Mouse (Mus musculus) gastrocnemius, adult 2 months (tissue): ENCODE data around the gene 4930539E08Rik. TPM values are rescaled to one million over a fixed set of nuclear protein-coding genes. Genes with fewer than 3 reads are reported as not detected.

Source experiments
- DNase-seq: peaks from one replicate; pipeline ENCODE4 v3.0.0; 2022
- H3K27ac ChIP-seq: fragments of 200-600 bp; 2 replicates; pipeline ENCODE4 v1.8.1; 2022; ENCODE audit warnings: mild to moderate bottlenecking
- H3K4me3 ChIP-seq: fragments of 200-600 bp; 2 replicates; pipeline ENCODE4 v1.8.1; 2022; ENCODE audit warnings: mild to moderate bottlenecking, moderate library complexity
- CTCF ChIP-seq: fragments of 200-600 bp; IDR thresholded peaks from 2 replicates; pipeline ENCODE4 v1.8.1; 2022; ENCODE audit warnings: antibody characterized with exemption, mild to moderate bottlenecking, moderate library complexity
- intact Hi-C: fragments of 180-260 bp; cut with DNase I; formaldehyde crosslinking; loops from one replicate; pipeline ENCODE4 v1.15.1; 2025
- total RNA-seq, 2 experiments: library from RNA; stranded (reverse); gene quantifications; 2 replicates each; pipeline ENCODE4 v1.2.3; 2021

Gene 4930539E08Rik
- total RNA-seq, 2 experiments from 2014 or later = 0.10 TPM; not detected in 1

DNA sequence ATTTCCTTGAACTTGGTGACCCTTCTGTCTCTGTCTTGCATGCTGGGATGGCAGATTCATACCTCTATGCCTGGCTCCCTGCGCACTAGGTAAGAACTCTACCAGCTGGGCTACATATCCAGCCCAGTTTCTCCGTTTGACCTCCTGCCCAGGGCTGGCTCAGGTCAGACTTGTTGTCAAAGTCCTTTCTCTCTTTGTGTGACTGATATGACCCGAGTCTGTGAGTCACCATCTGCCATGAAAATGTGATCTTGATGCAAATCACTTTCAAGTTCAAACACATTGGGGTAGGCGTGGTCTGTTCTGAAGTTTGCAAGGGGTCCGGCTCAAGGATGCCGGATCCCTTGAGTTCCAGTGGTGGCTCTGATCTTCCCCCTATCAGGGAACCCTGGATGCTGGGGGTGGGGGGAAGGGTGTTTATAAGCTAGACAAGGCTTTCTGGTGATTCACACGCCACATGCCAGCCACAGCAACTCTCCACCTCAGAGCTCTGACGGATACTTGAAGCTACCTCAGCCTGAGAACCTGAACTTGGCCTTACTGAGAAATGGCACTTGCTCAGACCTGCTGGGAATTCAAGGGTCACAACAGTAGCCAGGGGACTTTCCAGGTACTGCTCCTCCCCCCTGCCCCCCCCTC, 10.0 kb upstream of the 4930539E08Rik start:
- no peak for TF ChIP-seq CTCF
- Histone ChIP-seq H3K27ac (no peak overlapping the region), H3K4me3 (no peak overlapping the region)
- DNase-seq = no peak
- intact Hi-C loops = loop anchor here (2.0 kb wide), 1 partner anchor 162 kb away; no protein-coding TSS in a partner anchor

DNA sequence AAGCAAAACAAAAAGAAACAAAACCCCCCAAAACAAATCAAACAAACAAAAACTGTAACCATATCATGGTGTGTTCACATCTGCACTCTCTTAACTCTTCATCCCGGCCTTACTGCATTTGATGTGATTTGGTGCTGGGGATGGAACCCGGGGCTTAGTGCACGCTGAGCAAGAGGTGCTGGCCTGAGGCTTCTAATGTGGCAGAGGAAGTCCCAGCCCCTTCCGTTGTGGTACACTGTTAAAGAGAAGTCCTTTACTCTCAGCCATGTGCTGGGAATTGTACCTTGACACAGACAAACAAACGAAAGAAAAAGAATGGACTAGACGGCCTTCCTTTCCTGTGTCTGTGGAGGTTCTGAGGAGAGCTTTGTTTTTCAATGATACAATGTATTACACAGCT, 7.0 kb upstream of the 4930539E08Rik start:
- no peak for DNase-seq
- Histone ChIP-seq H3K4me3 (no peak overlapping the region), H3K27ac (no peak overlapping the region)
- TF ChIP-seq CTCF = no peak
- intact Hi-C loops = no loop called here

DNA sequence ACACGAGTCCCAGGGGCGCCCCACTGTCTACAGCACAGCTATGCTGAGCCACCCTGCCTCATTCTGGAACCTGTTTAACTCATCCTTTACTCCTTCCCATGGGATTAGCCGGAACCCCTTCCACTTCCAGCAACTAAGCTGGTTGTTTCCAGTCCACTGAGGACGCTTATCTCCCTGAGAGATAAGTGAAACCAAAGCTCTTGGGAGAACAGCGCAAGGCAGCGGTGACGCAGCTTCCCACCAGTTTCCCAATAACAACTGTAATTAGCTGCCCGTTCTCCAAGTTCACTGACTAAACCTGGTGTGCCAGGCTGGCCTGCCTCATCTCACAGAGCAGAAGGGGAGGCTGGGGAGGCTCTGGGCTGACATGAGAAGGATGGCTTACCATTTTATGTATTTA, 6.0 kb upstream of the 4930539E08Rik start:
- Histone ChIP-seq H3K4me3 (no peak overlapping the region), H3K27ac (no peak overlapping the region)
- TF ChIP-seq CTCF = no peak
- no peak for DNase-seq
- intact Hi-C loops = no loop called here

DNA sequence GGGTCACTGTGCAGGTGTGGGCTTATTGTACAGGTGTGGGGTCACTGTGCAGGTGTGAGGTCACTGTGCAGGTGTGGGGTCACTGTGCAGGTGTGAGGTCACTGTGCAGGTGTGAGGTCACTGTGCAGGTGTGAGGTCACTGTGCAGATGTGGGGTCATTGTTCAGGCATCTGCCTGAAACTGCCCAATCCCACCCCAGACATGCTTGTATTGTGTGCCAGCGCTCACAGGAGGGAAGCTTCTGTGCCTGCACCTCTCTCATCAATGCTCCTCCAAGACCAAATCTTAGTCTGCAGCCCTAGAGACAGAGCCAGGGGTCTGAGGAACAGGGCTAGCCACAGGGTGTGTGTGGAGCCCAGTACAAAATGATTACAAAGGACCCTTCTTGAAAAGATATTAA, 1.4 kb upstream of the 4930539E08Rik start:
- H3K4me3 ChIP-seq = no peak overlapping the region
- intact Hi-C loops = no loop called here

DNA sequence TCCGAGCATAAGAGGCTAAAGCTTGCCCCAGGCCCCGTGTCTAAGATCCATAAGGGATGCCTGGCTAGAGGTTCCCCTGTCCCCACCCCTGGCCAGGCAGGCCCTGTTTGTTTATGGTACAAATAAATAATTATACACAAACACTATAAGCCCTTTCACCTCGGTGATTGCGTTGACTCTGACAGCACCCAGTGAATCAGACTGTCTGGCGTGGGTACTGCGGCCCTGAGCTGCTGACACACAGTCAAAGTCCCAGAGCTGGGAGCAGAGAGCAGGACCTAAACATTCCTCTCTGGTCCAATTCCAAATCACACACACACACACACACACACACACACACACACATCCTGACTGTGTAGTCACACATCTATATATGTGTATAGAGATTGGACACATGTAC, 1.2 kb downstream of the 4930539E08Rik start:
- Histone ChIP-seq H3K27ac (no peak overlapping the region), H3K4me3 (no peak overlapping the region)
- intact Hi-C loops = no loop called here
- no peak for TF ChIP-seq CTCF
- DNase-seq = no peak

More for the DNA sequence above, 1.4 kb upstream of the 4930539E08Rik start:
- no peak for TF ChIP-seq CTCF
- no peak overlapping the region for H3K27ac ChIP-seq
- DNase-seq = no peak

DNA sequence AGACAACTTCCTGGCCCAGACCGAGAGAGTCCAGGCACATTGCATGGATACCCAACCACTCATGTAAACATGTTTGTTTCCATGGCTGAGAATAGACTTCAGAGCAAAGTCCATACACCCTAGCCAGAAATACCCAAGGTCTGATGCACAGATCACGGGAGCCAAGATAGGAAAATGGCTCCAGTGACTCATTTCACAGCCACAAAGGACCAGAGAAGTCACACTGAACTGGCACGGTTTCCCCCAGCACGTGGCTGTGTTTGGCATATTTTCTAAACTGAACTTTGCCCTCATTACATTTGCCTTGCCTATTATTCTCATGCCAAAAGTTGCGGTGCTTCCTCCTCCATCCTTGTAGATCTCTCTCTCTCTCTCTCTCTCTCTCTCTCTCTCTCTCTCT, 1.9 kb downstream of the 4930539E08Rik start:
- Histone ChIP-seq H3K27ac (no peak overlapping the region), H3K4me3 (no peak overlapping the region)
- intact Hi-C loops = no loop called here
- no peak for DNase-seq
- TF ChIP-seq CTCF = no peak

DNA sequence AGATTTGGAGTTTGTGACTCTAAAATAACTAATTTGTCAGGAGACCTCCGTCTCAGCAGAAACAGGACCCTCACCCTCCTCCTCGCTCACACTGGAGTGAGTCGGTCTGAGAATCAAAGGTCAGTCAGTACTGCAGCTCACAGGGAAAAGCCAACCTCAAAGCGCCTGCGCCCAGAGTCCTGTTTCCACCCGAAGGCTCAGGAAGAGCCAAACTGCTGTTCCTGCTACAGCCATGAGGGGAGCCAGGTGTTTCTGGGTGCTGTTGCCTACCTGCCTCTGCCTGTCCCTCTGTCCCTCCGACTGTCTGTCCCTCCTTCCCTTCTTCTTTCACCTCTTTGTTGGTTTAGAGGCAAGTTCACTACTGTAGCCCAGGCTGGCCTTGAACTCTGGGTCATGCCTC, 5.0 kb downstream of the 4930539E08Rik start:
- intact Hi-C loops = no loop called here

DNA sequence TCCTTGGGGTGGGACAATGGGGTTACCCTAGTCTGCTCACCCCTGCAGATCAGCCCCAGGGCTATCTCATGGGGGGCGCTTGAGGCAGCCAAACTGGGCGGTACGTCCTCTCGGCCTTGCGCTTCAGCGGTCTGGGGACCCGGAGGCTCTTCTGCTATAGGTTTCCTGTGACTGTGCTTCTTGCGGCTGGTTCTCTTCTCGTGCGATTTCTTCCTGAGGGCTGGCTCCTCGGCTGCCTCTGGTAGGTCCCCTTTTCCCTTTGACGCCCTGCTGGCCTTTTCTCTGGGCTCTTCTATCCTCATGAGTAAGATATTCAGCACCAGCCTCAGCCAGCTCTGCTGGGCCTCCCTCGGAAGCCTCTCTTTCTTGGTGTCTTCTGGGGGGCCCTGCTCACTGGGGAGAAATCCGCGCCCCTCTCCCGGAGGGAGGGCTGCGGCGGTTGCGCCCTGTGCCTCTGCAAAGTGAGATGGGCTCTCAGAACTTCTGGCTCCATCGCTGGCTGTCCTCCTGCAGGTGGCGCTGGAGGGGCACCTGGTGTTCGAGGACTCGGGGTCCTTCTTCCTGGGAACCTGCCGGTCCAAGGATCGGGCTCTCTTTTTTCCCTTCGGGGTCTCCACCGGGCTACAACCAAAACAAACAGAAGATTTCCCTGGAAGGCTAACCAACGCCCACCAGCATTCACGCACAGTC, 5.7 kb downstream of the 4930539E08Rik start:
- Histone ChIP-seq H3K27ac (no peak overlapping the region), H3K4me3 (peak overlapping the region; percentile 40)
- peak; percentile 67 for TF ChIP-seq CTCF
- intact Hi-C loops = no loop called here
- DNase-seq = peak; percentile 62

More for the DNA sequence above, 5.0 kb downstream of the 4930539E08Rik start:
- TF ChIP-seq CTCF = no peak
- H3K4me3 ChIP-seq = no peak overlapping the region
- no peak for DNase-seq
- no peak overlapping the region for H3K27ac ChIP-seq

DNA sequence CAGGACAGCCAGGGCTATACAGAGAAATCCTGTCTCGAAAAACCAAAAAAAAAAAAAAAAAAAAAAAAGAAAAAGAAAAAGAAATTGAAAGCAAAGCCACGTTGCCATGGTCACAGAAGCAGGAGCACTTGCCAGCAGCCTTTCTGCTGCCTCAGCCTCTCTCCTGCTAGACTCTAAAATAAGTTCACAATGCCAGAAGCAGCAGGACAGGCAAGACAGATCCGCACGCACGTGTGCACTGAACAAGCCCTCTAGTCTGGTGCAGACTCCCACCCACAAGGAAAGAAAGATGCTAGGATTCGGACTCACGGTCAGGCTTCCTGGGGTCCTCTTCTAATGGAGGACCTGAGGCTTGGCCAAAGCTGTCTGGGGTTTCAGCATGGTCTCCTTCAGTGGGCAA, 7.2 kb downstream of the 4930539E08Rik start:
- H3K4me3 ChIP-seq = no peak overlapping the region
- H3K27ac ChIP-seq = no peak overlapping the region
- intact Hi-C loops = no loop called here
- no peak for TF ChIP-seq CTCF
- no peak for DNase-seq

DNA sequence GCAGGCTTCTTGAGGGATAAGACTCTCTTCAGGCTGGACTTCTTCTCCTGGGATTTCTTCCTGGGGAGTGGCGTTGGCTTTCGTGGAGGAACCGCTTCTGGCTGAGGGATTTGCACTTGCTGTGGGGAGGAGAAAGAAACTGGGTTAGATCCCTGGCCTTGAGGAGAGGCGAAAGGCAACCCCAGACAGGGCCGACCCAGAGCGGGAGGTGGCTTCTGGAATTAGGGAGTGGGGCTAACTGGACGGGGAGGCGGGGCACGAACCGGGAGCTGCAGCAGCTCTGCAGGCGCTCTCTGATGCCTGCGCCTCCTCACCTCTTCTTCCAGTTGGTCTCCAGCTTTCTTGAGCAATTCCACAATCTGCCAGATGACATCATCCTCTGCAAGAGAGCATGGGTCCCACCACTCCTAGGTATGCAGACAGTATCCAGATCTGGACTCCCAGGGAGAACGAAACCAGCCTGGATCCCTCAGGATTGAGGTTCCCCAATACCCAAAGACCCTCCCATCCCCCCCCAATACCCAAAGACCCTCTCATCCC, 9.7 kb downstream of the 4930539E08Rik start:
- DNase-seq = no peak
- intact Hi-C loops = loop anchor here (2.0 kb wide), 1 partner anchor 21 kb away; no protein-coding TSS in a partner anchor
- TF ChIP-seq CTCF = no peak
- Histone ChIP-seq H3K4me3 (no peak overlapping the region), H3K27ac (no peak overlapping the region)

DNA sequence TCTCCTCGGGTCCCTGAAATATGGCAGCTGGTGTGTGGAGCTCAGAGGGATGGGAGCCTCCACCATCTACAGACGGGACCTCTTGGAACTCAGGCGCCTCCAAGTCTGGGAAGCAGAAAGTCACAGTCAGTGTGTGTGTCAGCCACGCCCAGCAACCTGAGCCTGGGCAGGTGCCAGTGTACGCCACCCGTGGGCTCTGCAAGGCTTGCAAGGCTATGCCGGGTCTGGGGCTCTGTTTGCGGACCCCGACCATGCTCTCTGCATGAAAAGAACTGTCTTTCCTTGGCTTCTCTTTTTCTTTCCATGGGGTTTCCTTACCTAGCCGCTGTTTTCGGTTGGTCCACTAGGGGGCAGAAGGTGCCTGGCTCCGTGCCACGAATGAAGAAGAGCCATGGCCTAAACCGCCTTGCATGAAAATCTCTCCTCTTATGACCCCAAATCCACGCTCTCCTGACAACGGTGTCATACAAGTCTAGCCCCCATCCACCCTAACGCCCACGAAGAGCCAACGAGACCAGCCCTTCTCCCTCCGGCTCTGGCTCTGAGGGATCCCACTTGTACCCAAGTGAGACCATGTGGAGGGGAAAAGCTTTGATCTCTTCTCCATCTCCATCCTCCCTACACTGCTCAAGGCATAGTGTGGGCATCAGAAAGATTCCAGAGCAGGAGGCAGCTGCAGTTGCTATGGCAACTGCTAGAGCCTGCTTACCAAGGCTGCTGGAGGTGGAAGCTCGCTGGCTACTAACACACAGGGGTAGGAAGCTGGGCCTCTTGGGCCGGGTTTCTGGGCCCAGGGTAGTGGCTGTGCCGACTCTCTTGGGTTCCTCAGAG, 10.4 kb downstream of the 4930539E08Rik start:
- intact Hi-C loops = loop anchor here (2.0 kb wide), 1 partner anchor 22 kb away; no protein-coding TSS in a partner anchor
- peak; percentile 72 for DNase-seq
- no peak overlapping the region for H3K4me3 ChIP-seq
- peak; percentile 85 for TF ChIP-seq CTCF
- no peak overlapping the region for H3K27ac ChIP-seq

DNA sequence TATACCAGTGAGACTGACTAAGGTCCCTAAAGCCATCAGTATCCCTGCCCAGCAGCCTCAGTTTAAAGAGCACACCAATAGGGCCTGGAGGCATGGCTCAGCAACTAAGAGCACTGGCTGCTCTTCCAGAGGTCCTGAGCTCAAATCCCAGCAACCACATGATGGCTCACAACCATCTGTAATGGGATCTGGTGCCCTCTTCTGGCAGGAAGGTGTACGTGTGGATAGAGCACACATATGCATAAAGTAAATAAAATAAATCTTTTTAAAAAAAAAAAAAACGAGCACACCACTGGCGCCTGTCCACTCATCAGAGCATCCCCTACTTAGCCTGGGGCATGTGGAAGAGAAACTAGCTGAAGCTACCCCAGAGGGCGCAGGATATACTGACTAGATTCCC, 13.6 kb downstream of the 4930539E08Rik start:
- intact Hi-C loops = no loop called here
- Histone ChIP-seq H3K4me3 (no peak overlapping the region), H3K27ac (no peak overlapping the region)
- no peak for DNase-seq
- peak; percentile 28 for TF ChIP-seq CTCF

DNA sequence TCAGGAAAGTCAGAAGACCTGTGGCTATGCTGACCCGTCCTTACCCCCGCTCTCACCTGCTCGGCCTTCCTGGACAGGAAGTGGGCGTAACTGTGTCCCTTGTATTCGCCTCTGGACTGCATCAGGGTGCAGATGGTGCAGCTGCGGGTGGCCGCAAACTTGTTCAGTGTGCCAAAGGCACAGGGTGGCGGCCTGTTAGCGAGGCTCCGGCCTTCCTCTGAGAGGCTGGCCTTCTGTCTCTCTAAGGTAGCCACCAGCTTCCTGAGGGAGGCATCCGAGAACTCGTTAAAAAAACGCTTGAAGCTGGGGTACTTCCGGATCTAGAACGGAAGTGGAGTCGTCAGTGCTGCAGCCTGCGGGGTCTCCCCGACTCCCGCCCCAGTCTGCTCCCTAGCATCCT, 15.7 kb downstream of the 4930539E08Rik start:
- DNase-seq = no peak
- intact Hi-C loops = no loop called here
- no peak for TF ChIP-seq CTCF
- H3K27ac ChIP-seq = no peak overlapping the region
- H3K4me3 ChIP-seq = no peak overlapping the region
